Mouse (Mus musculus) right cerebral cortex, postnatal 14 days (tissue): ENCODE data around the gene Polh.

Experiments used
- DNase-seq: peaks from one replicate; pipeline ENCODE4 v3.0.0; 2022

Gene Polh

GRCm38 (mm10) chr17:46127814-46128493 is 74.5 kb downstream of the Polh start:
- no peak for DNase-seq

GRCm38 (mm10) chr17:46126608-46127007 is 75.8 kb downstream of the Polh start:
- DNase-seq, result no peak

- DNase-seq, result no peak
These were observed 78.3 kb downstream of the Polh start for GRCm38 (mm10) chr17:46123953-46124700.

GRCm38 (mm10) chr17:46123285-46123684 is 79.2 kb downstream of the Polh start:
- DNase-seq, result no peak

- DNase-seq, result no peak
These were observed 79.7 kb downstream of the Polh start for GRCm38 (mm10) chr17:46122791-46123190.
